In genomic region chr1:48708606-48709005, GRCm38 (mm10) we compare ENCODE assay signal across 8 mouse cellular contexts.
DNase-seq lines count a peak whose midpoint lies in the region.
"Not testable (repeated sequence)": the region's sequence is repeated elsewhere in the genome, so short reads cannot be mapped to it uniquely, and the experiment has no call there.

No protein-coding gene starts in this region.

- peak; percentile 6 for DNase-seq in ZHBTc4 (ENCODE audit: low read depth, low spot score)
- DNase-seq in cerebellum, adult 8-10 months: peak; percentile 27
- peak; percentile 3 to 9 for DNase-seq in frontal cortex, postnatal 14 days (ENCODE audit: low spot score in 2 of 2)
- DNase-seq in heart, postnatal 14 days: peak; percentile 6 to 15
- DNase-seq in kidney, postnatal 10 days: peak; percentile 26
- peak; percentile 3 to 10 for DNase-seq in left cerebral cortex, adult 8-10 months (ENCODE audit: low spot score in 2 of 2)
- DNase-seq in lung, postnatal 36 days: peak; percentile 57
- DNase-seq in thymus, postnatal 4 days: peak; percentile 8

- intact Hi-C loops in heart, postnatal 14 days (cut with DNase I): not testable (repeated sequence)

Comparison
In these comparisons a context has a peak if more than half of its experiments do, and no peak if none do; other contexts are left out.
1. Peak in every context shown above with its lines: DNase-seq.
2. DNase-seq: peak in every context shown above with its lines; median percentile 57 in lung, postnatal 36 days; 27 in cerebellum, adult 8-10 months; 26 in kidney, postnatal 10 days; 10 in heart, postnatal 14 days; 8 in thymus, postnatal 4 days; 6 in left cerebral cortex, adult 8-10 months; 6 in ZHBTc4; 6 in frontal cortex, postnatal 14 days.